ENCODE assay signal across 22 mouse cellular contexts in the genomic region with DNA sequence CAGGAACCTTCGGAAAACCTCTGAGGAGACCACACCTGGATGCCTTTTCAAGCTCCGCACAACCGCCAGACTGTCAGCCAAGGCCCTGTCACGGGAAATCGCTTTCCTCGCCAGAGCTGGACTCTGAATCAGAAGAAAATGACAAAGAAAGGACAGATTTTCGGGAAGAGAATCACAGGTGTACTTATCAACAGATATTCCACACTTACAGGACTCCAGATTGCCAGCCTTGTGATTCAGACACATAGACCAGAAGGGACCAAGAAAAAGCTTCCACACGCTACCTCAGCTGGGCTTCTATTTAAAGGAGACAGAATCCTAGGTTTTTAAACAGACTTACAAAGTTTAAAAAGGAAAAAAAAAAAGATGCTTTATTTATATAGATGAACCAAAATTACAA. TPM values are rescaled to one million over a fixed set of nuclear protein-coding genes. Genes with fewer than 3 reads are reported as not detected.
DNase-seq lines count a peak whose midpoint lies in the region; ATAC-seq lines count a peak whose summit lies in the region.
"Had no signal": no experiment of that assay in that cellular context is flagged by ENCODE, and none has a peak within 500 bp of the region (broad histone marks: within the 10 kb centered on the region; RNA-seq: fewer than 3 reads in every experiment).

No protein-coding gene starts in this region.

- H3K4me3 ChIP-seq in neural tube, embryonic 15.5 days (replicated peaks) = no peak overlapping the region
- no peak overlapping the region for H3K4me3 ChIP-seq in embryonic facial prominence, embryonic 13.5 days
- H3K4me3 ChIP-seq: forebrain, embryonic 10.5 days; forebrain, embryonic 13.5 days; heart, adult 2 months; hindbrain, embryonic 12.5 days; hindbrain, embryonic 15.5 days had no signal

- peaks cover 12% of the 10 kb centered on the region for H3K36me3 ChIP-seq in neural tube, embryonic 15.5 days
- H3K36me3 ChIP-seq in embryonic facial prominence, embryonic 13.5 days = peaks cover 81% of the 10 kb centered on the region

- no peaks in the 10 kb centered on the region for H3K9me3 ChIP-seq in neural tube, embryonic 15.5 days (replicated peaks)
- no peaks in the 10 kb centered on the region for H3K9me3 ChIP-seq in embryonic facial prominence, embryonic 13.5 days
- H3K9me3 ChIP-seq: forebrain, embryonic 10.5 days; forebrain, embryonic 13.5 days; hindbrain, embryonic 12.5 days; hindbrain, embryonic 15.5 days had no signal

- H3K27me3 ChIP-seq in neural tube, embryonic 15.5 days (replicated peaks) = no peaks in the 10 kb centered on the region
- H3K27me3 ChIP-seq in embryonic facial prominence, embryonic 13.5 days = no peaks in the 10 kb centered on the region
- H3K27me3 ChIP-seq: forebrain, embryonic 13.5 days; hindbrain, embryonic 12.5 days; hindbrain, embryonic 15.5 days had no signal

- H3K4me1 ChIP-seq in neural tube, embryonic 15.5 days = no peaks in the 10 kb centered on the region
- 0 out of 2 replicates have a peak, but pooled peaks cover 3% of the 10 kb centered on the region for H3K4me1 ChIP-seq in embryonic facial prominence, embryonic 13.5 days
- H3K4me1 ChIP-seq: forebrain, embryonic 10.5 days; forebrain, embryonic 13.5 days; hindbrain, embryonic 12.5 days; hindbrain, embryonic 15.5 days had no signal

- peak; percentile 41 for DNase-seq in layer of hippocampus, adult 9-11 months
- DNase-seq in layer of hippocampus, adult 8-10 months (ENCODE audit: low spot score in 2 of 2) = no peak
- peak; percentile 14 for DNase-seq in neural tube, embryonic 10.5 days (ENCODE audit: extremely low spot score, low spot score)
- DNase-seq in kidney, postnatal 25 days = no peak
- DNase-seq in lung, postnatal 25 days (ENCODE audit: low spot score) = no peak
- DNase-seq: adrenal gland, adult 8-10 months; adrenal gland, postnatal 25 days; cerebellum, adult 18-20 months; cerebellum, adult 9-10 months; cerebellum, postnatal 14 days; gastrocnemius, postnatal 25 days; heart, adult 2 months had no signal

- H3K27ac ChIP-seq in neural tube, embryonic 15.5 days (replicated peaks) = no peak overlapping the region
- H3K27ac ChIP-seq in embryonic facial prominence, embryonic 13.5 days = 0 out of 2 replicates have a peak overlapping the region, but pooled peaks have one; percentile 34
- H3K27ac ChIP-seq: forebrain, embryonic 10.5 days; forebrain, embryonic 13.5 days; heart, adult 2 months; hindbrain, embryonic 12.5 days; hindbrain, embryonic 15.5 days had no signal

- no peak for ATAC-seq in neural tube, embryonic 15.5 days (ENCODE audit: low FRiP score)
- no peak for ATAC-seq in embryonic facial prominence, embryonic 13.5 days (ENCODE audit: insufficient number of reproducible peaks, insufficient read depth, low FRiP score, low TSS enrichment, low read depth)
- ATAC-seq: CD4-positive, CD25-positive, alpha-beta regulatory T cell, adult 4 months; forebrain, embryonic 13.5 days; forebrain, embryonic 16.5 days had no signal

- WGBS in neural tube, embryonic 15.5 days = 93% methylated on average over 8 of the region's 8 CpGs
- WGBS in embryonic facial prominence, embryonic 13.5 days = 92% methylated on average over 8 of the region's 8 CpGs

- H3K9ac ChIP-seq in neural tube, embryonic 15.5 days (replicated peaks) = no peak overlapping the region
- no peak overlapping the region for H3K9ac ChIP-seq in embryonic facial prominence, embryonic 13.5 days
- H3K9ac ChIP-seq: forebrain, embryonic 13.5 days; hindbrain, embryonic 12.5 days; hindbrain, embryonic 15.5 days had no signal

- no peak overlapping the region for H3K4me2 ChIP-seq in neural tube, embryonic 15.5 days
- H3K4me2 ChIP-seq in embryonic facial prominence, embryonic 13.5 days = no peak overlapping the region
- H3K4me2 ChIP-seq: forebrain, embryonic 13.5 days; heart, embryonic 11.5 days; hindbrain, embryonic 12.5 days; hindbrain, embryonic 15.5 days had no signal

RNA-seq across cellular contexts. Expression of a gene that starts 48.7 kb away (rescaled TPM):
- total RNA-seq in layer of hippocampus, adult 8-10 months (2022) = 1 to 10 TPM; 4.3 to 5.0 (median 4.4) TPM
- polyA plus RNA-seq in neural tube, embryonic 15.5 days (2015; fragmentation: Nextera tagmentation; extraction: Ambion mirVana) = 3.2 and 5.2 TPM in 2 replicates
- polyA plus RNA-seq in embryonic facial prominence, embryonic 13.5 days (2015; fragmentation: Nextera tagmentation; extraction: Ambion mirVana) = 35.3 and 37.4 TPM in 2 replicates
- total RNA-seq: MEL had no signal

Comparison
In these comparisons a context has a peak if more than half of its experiments do, and no peak if none do; other contexts are left out.
1. DNase-seq: peak in layer of hippocampus, adult 9-11 months (single experiment) and neural tube, embryonic 10.5 days (single experiment); none in layer of hippocampus, adult 8-10 months (0 of 2), kidney, postnatal 25 days (0 of 2) and lung, postnatal 25 days (single experiment).